Mouse (Mus musculus) erythroblast, embryonic 14.5 days (primary cell): ENCODE measurements around the gene B3gnt8. TPM values are rescaled to one million over a fixed set of nuclear protein-coding genes. Genes with fewer than 3 reads are reported as not detected.
A peak's percentile ranks its signal among the peaks of the same experiment; 100 is the strongest.

Experiments used
- H3K27me3 ChIP-seq: 2 replicates; pipeline ENCODE4 v1.6.1; 2012; ENCODE audit warnings: inconsistent platforms; ENCODE audit not compliant: control insufficient read depth
- H3K36me3 ChIP-seq: 2 replicates; pipeline ENCODE4 v1.6.1; 2012; ENCODE audit warnings: mild to moderate bottlenecking, inconsistent platforms; ENCODE audit not compliant: control insufficient read depth
- H3K4me1 ChIP-seq: 2 replicates; pipeline ENCODE4 v1.6.1; 2012; ENCODE audit warnings: inconsistent platforms; ENCODE audit not compliant: control insufficient read depth
- H3K4me3 ChIP-seq: replicated peaks from 2 replicates; pipeline ENCODE3; 2012; ENCODE audit warnings: moderate library complexity, mild to moderate bottlenecking, inconsistent platforms
- H3K9me3 ChIP-seq: 2 replicates; pipeline ENCODE4 v1.6.1; 2012; ENCODE audit warnings: low read length, inconsistent platforms, mixed read lengths; ENCODE audit not compliant: control insufficient read depth
- GATA1 ChIP-seq: IDR thresholded peaks from 2 replicates; pipeline ENCODE4 v1.6.1; 2012; ENCODE audit warnings: low read length, inconsistent platforms, mixed read lengths
- TAL1 ChIP-seq: IDR thresholded peaks from 3 replicates; pipeline ENCODE4 v1.6.1; 2012; ENCODE audit warnings: low read length, inconsistent platforms, mixed read lengths
- polyA plus RNA-seq: library from polyadenylated mRNA; stranded (reverse); fragments of >175 nt; gene quantifications from 2 replicates; pipeline ENCODE4 v1.2.3, GENCODE M21; 2012

The B3gnt8 gene
- polyA plus RNA-seq, 1 experiment, result 0.10 TPM

DNA sequence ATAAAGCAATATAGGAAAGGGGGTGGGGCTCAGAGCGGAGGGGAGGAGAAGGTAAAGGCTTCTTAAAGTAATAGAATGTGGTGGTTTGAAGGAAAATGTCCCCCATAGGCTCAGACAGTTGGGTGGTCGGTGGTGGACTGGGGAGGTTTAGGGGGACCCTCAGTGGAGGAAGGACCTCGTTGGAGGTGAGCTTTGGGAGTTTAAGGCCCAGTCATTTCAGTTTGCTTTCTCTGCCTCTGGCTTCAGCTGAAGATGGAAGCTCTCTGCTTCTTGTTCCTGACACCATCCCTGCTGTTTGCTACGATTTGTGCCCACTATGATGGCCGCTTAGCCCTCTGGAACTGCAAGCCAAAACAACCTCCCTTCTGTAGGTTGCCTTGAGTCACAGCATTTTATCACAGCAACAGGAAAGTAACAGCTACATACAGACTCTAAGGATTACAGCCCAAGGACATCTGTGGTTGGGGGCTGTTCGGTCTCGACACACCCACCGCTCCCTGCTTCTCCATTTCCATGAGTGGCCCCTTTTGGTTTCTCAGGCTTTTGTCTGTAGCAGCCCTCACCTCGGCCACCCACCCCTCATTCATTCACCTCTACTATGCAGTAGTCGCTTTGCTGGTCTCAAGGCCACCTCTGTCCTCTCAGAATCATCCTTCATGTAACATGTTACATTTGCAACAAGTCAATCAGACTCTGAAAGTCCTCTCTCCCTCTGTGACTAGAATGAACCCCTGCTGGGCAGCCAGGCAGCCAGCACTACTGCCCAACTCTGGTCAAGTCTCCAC lies 8.9 kb upstream of the B3gnt8 start:
- Histone ChIP-seq H3K9me3 (no peaks in the 10 kb centered on the region), H3K4me1 (peaks cover 17% of the 10 kb centered on the region), H3K36me3 (peaks cover 9% of the 10 kb centered on the region), H3K27me3 (no peaks in the 10 kb centered on the region), H3K4me3 (no peak overlapping the region)
- no peak for TF ChIP-seq GATA1
- no peak for TF ChIP-seq TAL1

DNA sequence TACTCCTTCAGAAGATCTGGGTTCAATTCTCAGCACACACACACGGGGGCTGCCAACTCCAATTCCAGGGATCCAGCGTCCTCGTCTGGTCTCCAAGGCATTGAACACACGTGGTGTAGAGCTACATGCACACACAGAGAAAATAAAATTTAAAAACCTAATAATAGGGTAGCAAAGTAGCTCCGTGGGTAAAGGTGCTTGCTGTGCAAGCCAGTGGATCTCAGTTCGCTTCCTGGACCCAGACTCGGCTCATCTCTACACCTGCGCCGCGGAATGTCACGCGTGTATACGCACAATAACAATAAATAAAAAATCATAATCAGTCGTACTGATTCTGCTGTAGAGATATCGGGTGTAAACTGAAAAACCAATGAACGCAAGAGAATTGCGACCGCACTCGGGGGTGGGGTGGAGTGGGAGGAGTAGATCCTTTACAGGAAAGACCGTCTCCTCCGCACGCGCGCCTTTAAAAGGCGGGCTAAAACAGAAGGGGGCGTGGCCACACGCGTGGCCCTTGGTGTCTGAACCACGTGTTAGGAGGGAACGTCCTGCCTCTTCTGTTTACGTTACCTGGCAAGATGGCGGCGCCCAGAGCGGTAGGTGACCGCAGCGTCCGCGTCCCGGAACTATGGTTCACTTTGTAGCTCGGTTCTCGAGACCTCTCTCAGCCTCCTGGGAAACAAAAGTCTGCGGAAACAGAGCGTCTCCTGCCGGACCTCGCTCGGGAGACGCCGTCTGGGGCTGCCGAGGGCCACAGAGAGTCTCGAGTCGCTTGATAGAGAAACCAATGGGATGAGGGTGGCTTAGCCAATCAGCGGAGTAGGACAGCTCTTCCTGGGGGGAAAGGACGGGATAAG lies 7.4 kb upstream of the B3gnt8 start, which contains the start of gene Dmac2:
Dmac2 (plus strand) TSS at position 550 of the 857 bp plus-strand sequence.
- no peak for TF ChIP-seq GATA1
- Histone ChIP-seq H3K9me3 (no peaks in the 10 kb centered on the region), H3K27me3 (no peaks in the 10 kb centered on the region), H3K4me1 (peaks cover 17% of the 10 kb centered on the region), H3K36me3 (peaks cover 17% of the 10 kb centered on the region), H3K4me3 (peak within 1 kb of the TSS; percentile 83)

DNA sequence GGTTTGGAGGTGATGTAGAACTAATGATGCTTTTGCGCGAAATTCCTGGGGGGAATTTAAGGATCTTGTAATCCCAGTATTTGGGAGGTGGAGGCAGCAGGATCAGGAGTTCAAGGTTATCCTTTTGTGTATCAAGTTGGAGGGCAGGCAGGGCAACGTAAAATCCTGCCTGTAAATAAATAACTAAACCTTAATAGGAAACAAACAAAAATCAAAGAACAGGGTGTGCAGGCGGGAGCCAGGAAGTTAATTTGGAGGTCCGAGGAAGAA lies 6.8 kb upstream of the B3gnt8 start:
- TF ChIP-seq TAL1, result no peak
- no peak for TF ChIP-seq GATA1
- H3K27me3 ChIP-seq, result no peaks in the 10 kb centered on the region
- H3K4me1 ChIP-seq, result peaks cover 17% of the 10 kb centered on the region
- H3K4me3 ChIP-seq, result peak overlapping the region; percentile 83
- no peaks in the 10 kb centered on the region for H3K9me3 ChIP-seq
- peaks cover 21% of the 10 kb centered on the region for H3K36me3 ChIP-seq

GRCm38 (mm10) chr7:25620101-25620500 lies 6.4 kb upstream of the B3gnt8 start:
- no peak for TF ChIP-seq TAL1
- no peak for TF ChIP-seq GATA1
- Histone ChIP-seq H3K4me1 (peaks cover 17% of the 10 kb centered on the region), H3K9me3 (no peaks in the 10 kb centered on the region), H3K36me3 (peaks cover 23% of the 10 kb centered on the region), H3K4me3 (peak overlapping the region; percentile 83), H3K27me3 (no peaks in the 10 kb centered on the region)

- peaks cover 26% of the 10 kb centered on the region for H3K36me3 ChIP-seq
- no peaks in the 10 kb centered on the region for H3K9me3 ChIP-seq
- TF ChIP-seq TAL1 (no peak), GATA1 (no peak)
Observed at GRCm38 (mm10) chr7:25620751-25621150, 5.7 kb upstream of the B3gnt8 start.

GRCm38 (mm10) chr7:25623857-25624370 lies 2.5 kb upstream of the B3gnt8 start:
- no peaks in the 10 kb centered on the region for H3K27me3 ChIP-seq
- peaks cover 27% of the 10 kb centered on the region for H3K36me3 ChIP-seq
- peaks cover 47% of the 10 kb centered on the region for H3K4me1 ChIP-seq
- no peak overlapping the region for H3K4me3 ChIP-seq
- H3K9me3 ChIP-seq, result no peaks in the 10 kb centered on the region
- TF ChIP-seq GATA1, result no peak
- no peak for TF ChIP-seq TAL1

More at GRCm38 (mm10) chr7:25620751-25621150, 5.7 kb upstream of the B3gnt8 start:
- peaks cover 20% of the 10 kb centered on the region for H3K4me1 ChIP-seq
- H3K27me3 ChIP-seq, result no peaks in the 10 kb centered on the region
- no peak overlapping the region for H3K4me3 ChIP-seq

DNA sequence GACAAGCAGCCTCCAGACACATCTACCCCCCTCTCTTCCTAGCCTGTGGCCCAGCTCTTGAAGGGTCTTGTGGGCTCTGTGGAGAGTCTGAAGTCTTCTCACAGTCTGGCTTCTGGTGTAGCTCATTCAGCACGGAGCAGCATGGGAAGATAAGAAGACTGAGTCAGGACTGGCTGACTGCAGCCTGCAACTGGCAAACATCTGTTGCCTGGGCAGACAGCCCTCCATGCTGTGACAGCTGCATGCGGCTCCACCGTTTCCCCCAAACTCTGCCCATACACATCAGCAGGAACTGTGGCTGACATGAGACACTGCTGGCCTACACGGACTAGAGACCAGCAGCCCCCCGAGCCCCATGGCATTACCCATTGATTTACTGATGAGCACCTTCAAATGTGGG lies 1.6 kb upstream of the B3gnt8 start:
- Histone ChIP-seq H3K9me3 (no peaks in the 10 kb centered on the region), H3K4me1 (peaks cover 40% of the 10 kb centered on the region), H3K27me3 (no peaks in the 10 kb centered on the region), H3K36me3 (peaks cover 29% of the 10 kb centered on the region), H3K4me3 (no peak overlapping the region)
- TF ChIP-seq GATA1 (no peak), TAL1 (no peak)

GRCm38 (mm10) chr7:25625594-25626250 lies 732 bp upstream of the B3gnt8 start:
- H3K9me3 ChIP-seq, result no peaks in the 10 kb centered on the region
- no peak overlapping the region for H3K4me3 ChIP-seq
- H3K36me3 ChIP-seq, result peaks cover 35% of the 10 kb centered on the region
- H3K4me1 ChIP-seq, result peaks cover 36% of the 10 kb centered on the region
- no peaks in the 10 kb centered on the region for H3K27me3 ChIP-seq
- TF ChIP-seq GATA1 (no peak), TAL1 (no peak)

- Histone ChIP-seq H3K27me3 (no peaks in the 10 kb centered on the region), H3K36me3 (peaks cover 38% of the 10 kb centered on the region), H3K4me3 (peak overlapping the region; percentile 63), H3K9me3 (no peaks in the 10 kb centered on the region), H3K4me1 (peaks cover 36% of the 10 kb centered on the region)
- TF ChIP-seq GATA1, result no peak
- no peak for TF ChIP-seq TAL1
Observed at GRCm38 (mm10) chr7:25627431-25628322, 1.2 kb downstream of the B3gnt8 start.
